Mouse (Mus musculus) fat pad, adult 2 months (tissue): ENCODE results near the gene Tmem126b.
A peak's percentile ranks its signal among the peaks of the same experiment; 100 is the strongest.

ENCODE experiments used
- DNase-seq: peaks from one replicate; pipeline ENCODE4 v3.0.0-alpha.2; 2011; ENCODE audit warnings: low read depth, low spot score; ENCODE audit errors: extremely low read depth

Tmem126b gene

DNA sequence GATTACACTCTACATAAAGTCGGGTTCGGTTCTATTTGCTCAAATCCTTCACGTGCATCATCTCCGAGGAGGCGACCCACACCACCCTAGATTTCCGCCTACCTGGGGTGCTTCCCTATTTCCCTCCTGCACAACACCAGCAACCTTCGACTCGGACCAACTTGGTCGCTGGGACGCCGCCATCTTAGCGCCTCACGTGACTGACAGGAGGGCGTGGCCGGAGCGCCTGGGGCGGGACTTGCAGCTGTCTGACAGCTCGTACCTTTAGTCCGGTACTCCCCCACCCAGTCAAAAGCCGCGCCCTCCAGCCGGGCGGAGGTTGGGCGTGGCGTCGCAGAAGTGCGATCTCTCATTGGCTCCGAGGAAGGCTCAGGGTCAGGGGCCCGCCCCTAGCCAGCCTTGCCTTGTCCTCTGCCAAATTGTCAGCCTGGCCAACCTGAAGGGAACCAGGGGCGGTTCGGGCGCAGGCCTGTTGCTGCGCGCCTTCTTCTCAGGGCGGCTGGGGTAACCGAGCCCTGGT is at the start of gene Tmem126b:
TSS of gene Tmem126b (minus strand) at position 209 of the 520 bp plus-strand sequence.
- DNase-seq: peak; percentile 80

DNA sequence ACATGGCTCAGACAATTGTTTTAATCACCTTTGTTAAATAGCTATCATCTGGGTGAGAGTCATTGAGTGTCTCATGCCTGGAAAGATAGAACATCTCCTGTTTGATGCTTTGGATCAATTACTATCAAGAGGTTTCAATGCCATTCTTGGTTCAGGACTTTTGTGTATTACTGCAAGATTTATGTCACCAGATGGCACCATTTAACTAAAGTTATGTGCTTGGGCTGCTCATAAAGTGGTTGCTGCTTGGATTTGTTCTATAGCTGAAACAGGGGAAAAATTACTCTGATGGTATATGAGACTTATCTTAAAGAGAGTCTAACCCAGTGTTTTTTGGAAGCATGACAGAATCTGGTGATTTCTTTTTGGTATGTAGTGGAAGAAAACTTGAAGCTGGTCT is 36.5 kb upstream of the Tmem126b start:
- no peak for DNase-seq

DNA sequence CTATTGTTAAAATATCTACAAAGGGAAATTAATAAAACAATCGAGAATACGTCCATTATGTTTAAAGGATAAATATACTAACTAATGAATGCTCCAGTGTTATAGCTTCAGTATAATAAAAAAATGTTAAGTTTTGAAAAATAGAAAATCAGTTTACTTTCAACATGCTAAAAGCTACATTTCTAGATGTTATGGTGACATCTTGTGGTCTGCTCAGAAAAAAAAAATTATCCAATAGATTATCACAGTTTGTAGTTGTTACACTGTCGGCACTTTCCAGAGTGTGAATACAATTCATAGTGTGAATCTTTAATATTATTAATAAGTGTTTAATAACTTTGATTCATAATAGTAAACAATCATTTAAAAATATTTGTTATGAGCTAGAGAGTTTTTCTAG is 32.3 kb upstream of the Tmem126b start:
- DNase-seq: no peak

GRCm38 (mm10) chr7:90482607-90483006 is 6.8 kb upstream of the Tmem126b start:
- DNase-seq: no peak

GRCm38 (mm10) chr7:90476313-90477245 is 778 bp upstream of the Tmem126b start, which contains the start of gene Dlg2:
TSS of gene Dlg2 (plus strand) at chr7:90476672.
- no peak for DNase-seq

DNA sequence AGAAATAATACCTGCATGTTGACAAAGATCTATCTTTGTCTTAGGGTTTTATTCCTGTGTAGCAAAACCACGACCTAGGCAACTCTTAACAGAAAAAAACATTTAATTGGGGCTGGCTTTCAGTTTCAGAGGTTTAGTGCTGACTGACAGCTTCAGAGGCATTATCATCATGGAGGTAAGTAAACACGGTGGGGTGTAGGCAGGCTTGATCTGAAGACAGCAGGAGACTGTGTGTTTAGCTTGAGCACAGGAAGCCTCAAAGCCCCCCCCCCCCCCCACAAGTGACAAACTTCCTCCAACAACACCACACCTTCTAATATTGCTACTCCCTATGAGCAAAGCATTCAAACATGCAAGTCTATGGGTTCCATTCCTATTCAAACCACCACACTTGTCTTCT is 2.3 kb downstream of the Tmem126b start:
- DNase-seq: no peak

- DNase-seq: no peak
These were observed 14.4 kb downstream of the Tmem126b start for GRCm38 (mm10) chr7:90461441-90461840.

GRCm38 (mm10) chr7:90460930-90461329 is 14.9 kb downstream of the Tmem126b start:
- DNase-seq: no peak

GRCm38 (mm10) chr7:90460330-90460729 is 15.5 kb downstream of the Tmem126b start:
- no peak for DNase-seq

GRCm38 (mm10) chr7:90457517-90457916 is 18.3 kb downstream of the Tmem126b start:
- no peak for DNase-seq

GRCm38 (mm10) chr7:90456845-90457468 is 18.8 kb downstream of the Tmem126b start, which contains the start of gene Tmem126a:
TSS of gene Tmem126a (minus strand) at chr7:90457229.
- DNase-seq: no peak

GRCm38 (mm10) chr7:90456149-90456844 is 19.5 kb downstream of the Tmem126b start:
- no peak for DNase-seq

GRCm38 (mm10) chr7:90444206-90444605 is 31.6 kb downstream of the Tmem126b start:
- DNase-seq: no peak

GRCm38 (mm10) chr7:90443101-90444091 is 32.4 kb downstream of the Tmem126b start:
- DNase-seq: no peak

- DNase-seq: peak; percentile 54
These were observed 33.2 kb downstream of the Tmem126b start, which contains the start of gene Crebzf for GRCm38 (mm10) chr7:90442518-90443080. TSS of gene Crebzf (plus strand) at chr7:90442729.

- no peak for DNase-seq
These were observed 33.7 kb downstream of the Tmem126b start for GRCm38 (mm10) chr7:90442070-90442469.

DNA sequence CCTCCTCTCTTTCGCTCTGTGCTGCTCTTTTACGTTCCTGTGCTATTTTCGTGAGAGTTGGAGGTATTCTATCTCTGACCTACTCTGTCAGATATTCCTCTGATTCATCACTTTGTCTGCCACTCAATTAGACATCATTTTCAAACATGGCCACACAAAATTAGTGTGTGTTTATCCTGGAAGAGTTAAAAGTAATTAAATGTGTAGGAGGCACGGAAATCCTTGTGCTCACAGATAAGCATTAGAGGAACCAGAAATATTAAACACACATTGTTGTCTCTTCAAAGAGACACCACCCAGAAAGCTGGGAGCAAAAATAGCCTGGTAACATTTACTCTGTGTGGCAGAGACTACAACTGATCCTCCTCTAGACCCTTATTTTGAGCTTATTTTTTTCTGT is 35.8 kb downstream of the Tmem126b start:
- DNase-seq: no peak

DNA sequence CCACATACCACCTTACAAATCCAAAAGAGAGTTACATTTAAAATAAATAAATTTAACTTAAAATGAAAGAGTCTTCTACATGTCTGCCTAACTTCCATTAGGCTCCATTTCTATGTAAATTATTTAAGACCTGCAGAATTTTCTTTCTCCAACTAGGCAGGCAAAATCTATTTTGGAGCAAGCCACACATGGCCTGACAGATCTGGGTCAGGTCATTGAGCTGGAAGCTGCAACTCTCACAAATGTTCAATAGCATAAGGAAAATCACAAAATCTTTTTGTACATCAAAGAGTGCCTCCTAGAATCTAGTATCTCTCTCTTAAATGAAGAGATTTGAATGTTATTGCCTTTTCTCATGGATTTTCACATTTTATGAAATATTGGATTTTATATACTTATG is 43.6 kb downstream of the Tmem126b start:
- DNase-seq: no peak

DNA sequence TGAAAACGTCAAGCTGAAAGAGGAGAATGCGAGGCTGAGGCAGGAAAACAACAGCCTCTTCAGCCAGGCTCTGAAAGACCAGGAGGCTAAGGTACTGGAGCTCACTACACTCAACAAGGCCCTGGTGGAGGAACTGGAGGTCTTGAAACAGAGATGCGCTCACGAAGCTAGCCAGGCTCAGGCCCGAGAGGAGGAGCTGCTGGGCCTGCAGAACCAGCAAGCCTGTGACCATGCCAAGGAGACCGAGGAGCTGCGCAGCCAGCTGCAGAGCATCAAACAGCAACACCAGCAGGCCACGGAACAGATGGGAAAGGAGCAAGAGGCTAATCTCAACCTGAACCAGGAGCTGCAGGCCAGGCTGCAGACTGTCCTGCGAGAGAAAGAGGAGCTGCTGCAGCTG is 48.8 kb downstream of the Tmem126b start:
- DNase-seq: no peak
